Mouse (Mus musculus) adrenal gland (tissue): ENCODE results near the gene Car14.
"Not testable (repeated sequence)": the region's sequence is repeated elsewhere in the genome, so short reads cannot be mapped to it uniquely, and the experiment has no call there.

ENCODE experiments used
- intact Hi-C: fragments of 180-260 bp; cut with DNase I; formaldehyde crosslinking; loops from one replicate; pipeline ENCODE4 v1.15.1; 2025

Gene Car14

GRCm38 (mm10) chr3:95925087-95925486 is 20.6 kb upstream of the Car14 start:
- intact Hi-C loops, result no loop called here

- intact Hi-C loops, result loop anchor here (5.0 kb wide), 1 partner anchor 33 kb away; no protein-coding TSS in a partner anchor
Measured at GRCm38 (mm10) chr3:95924185-95924584, 19.7 kb upstream of the Car14 start.

- intact Hi-C loops, result loop anchor here (5.0 kb wide), 1 partner anchor 34 kb away; no protein-coding TSS in a partner anchor
Measured at GRCm38 (mm10) chr3:95923429-95923828, 18.9 kb upstream of the Car14 start.

GRCm38 (mm10) chr3:95920532-95920931 is 16.0 kb upstream of the Car14 start:
- intact Hi-C loops, result loop anchor here (5.0 kb wide), 1 partner anchor 37 kb away; no protein-coding TSS in a partner anchor

- intact Hi-C loops, result no loop called here
Measured at GRCm38 (mm10) chr3:95916760-95917159, 12.3 kb upstream of the Car14 start.

- intact Hi-C loops, result no loop called here
Measured at GRCm38 (mm10) chr3:95914706-95915105, 10.2 kb upstream of the Car14 start.

GRCm38 (mm10) chr3:95907613-95908012 is 3.1 kb upstream of the Car14 start:
- intact Hi-C loops, result loop anchor here (5.0 kb wide), 1 partner anchor 45 kb away; no protein-coding TSS in a partner anchor

- intact Hi-C loops, result loop anchor here (1.0 to 5.0 kb wide), 2 partner anchors 24 to 45 kb away; no protein-coding TSS in a partner anchor
Measured at GRCm38 (mm10) chr3:95906860-95907259, 2.4 kb upstream of the Car14 start.

- intact Hi-C loops, result loop anchor here (1.0 to 5.0 kb wide), 2 partner anchors 23 to 44 kb away; no protein-coding TSS in a partner anchor
Measured at GRCm38 (mm10) chr3:95905940-95906492, 1.5 kb upstream of the Car14 start.

GRCm38 (mm10) chr3:95905146-95905939 is 852 bp upstream of the Car14 start:
- intact Hi-C loops, result loop anchor here (5.0 kb wide), 1 partner anchor 43 kb away; no protein-coding TSS in a partner anchor

- intact Hi-C loops, result no loop called here
Measured at GRCm38 (mm10) chr3:95903753-95904502, 563 bp downstream of the Car14 start.

GRCm38 (mm10) chr3:95902643-95903042 is 1.8 kb downstream of the Car14 start:
- intact Hi-C loops, result no loop called here

GRCm38 (mm10) chr3:95902373-95902625 is 2.2 kb downstream of the Car14 start:
- intact Hi-C loops, result no loop called here

GRCm38 (mm10) chr3:95901616-95902372 is 2.7 kb downstream of the Car14 start:
- intact Hi-C loops, result no loop called here

- intact Hi-C loops, result no loop called here
Measured at GRCm38 (mm10) chr3:95899800-95900524, 4.5 kb downstream of the Car14 start.

- intact Hi-C loops, result not testable (repeated sequence)
Measured at GRCm38 (mm10) chr3:95895501-95895900, 9.0 kb downstream of the Car14 start.

GRCm38 (mm10) chr3:95894317-95895160 is 10.0 kb downstream of the Car14 start:
- intact Hi-C loops, result no loop called here

GRCm38 (mm10) chr3:95893606-95894316 is 10.7 kb downstream of the Car14 start, which contains the start of gene Aph1a:
Gene Aph1a, plus strand, starts transcription at chr3:95893969.
- intact Hi-C loops, result not testable (repeated sequence)

- intact Hi-C loops, result no loop called here
Measured at GRCm38 (mm10) chr3:95893126-95893525, 11.4 kb downstream of the Car14 start.
